Mouse (Mus musculus) testis, postnatal 10 days (tissue): ENCODE measurements around the gene Pax5.
A peak's percentile ranks its signal among the peaks of the same experiment; 100 is the strongest.

Experiments
- DNase-seq: peaks from one replicate; pipeline ENCODE4 v3.0.0; 2021; ENCODE audit warnings: low spot score

Pax5 gene

GRCm38 (mm10) chr4:44593091-44593490 lies 117.2 kb downstream of the Pax5 start:
- DNase-seq = no peak

GRCm38 (mm10) chr4:44582687-44583086 lies 127.6 kb downstream of the Pax5 start:
- no peak for DNase-seq

GRCm38 (mm10) chr4:44578591-44578990 lies 131.7 kb downstream of the Pax5 start:
- peak; percentile 68 for DNase-seq

GRCm38 (mm10) chr4:44577293-44577692 lies 133.0 kb downstream of the Pax5 start:
- peak; percentile 84 for DNase-seq

- DNase-seq = no peak
These were observed 133.5 kb downstream of the Pax5 start for GRCm38 (mm10) chr4:44576786-44577185.

- DNase-seq = no peak
These were observed 137.3 kb downstream of the Pax5 start for GRCm38 (mm10) chr4:44573017-44573416.

- no peak for DNase-seq
These were observed 137.9 kb downstream of the Pax5 start for GRCm38 (mm10) chr4:44572373-44572772.

- no peak for DNase-seq
These were observed 141.1 kb downstream of the Pax5 start for GRCm38 (mm10) chr4:44569138-44569537.

- DNase-seq = no peak
These were observed 141.6 kb downstream of the Pax5 start for GRCm38 (mm10) chr4:44568666-44569065.

- DNase-seq = no peak
These were observed 143.9 kb downstream of the Pax5 start for GRCm38 (mm10) chr4:44566401-44566800.

- no peak for DNase-seq
These were observed 144.9 kb downstream of the Pax5 start for GRCm38 (mm10) chr4:44565126-44566082.

GRCm38 (mm10) chr4:44564602-44565001 lies 145.7 kb downstream of the Pax5 start:
- peak; percentile 86 for DNase-seq

- no peak for DNase-seq
These were observed 149.3 kb downstream of the Pax5 start for GRCm38 (mm10) chr4:44560956-44561355.

GRCm38 (mm10) chr4:44558564-44558955 lies 151.7 kb downstream of the Pax5 start:
- DNase-seq = no peak

- peak; percentile 80 for DNase-seq
These were observed 152.3 kb downstream of the Pax5 start for GRCm38 (mm10) chr4:44557815-44558563.

- DNase-seq = no peak
These were observed 153.6 kb downstream of the Pax5 start for GRCm38 (mm10) chr4:44556586-44557281.

- no peak for DNase-seq
These were observed 154.7 kb downstream of the Pax5 start for GRCm38 (mm10) chr4:44555576-44555975.

GRCm38 (mm10) chr4:44551470-44551869 lies 158.8 kb downstream of the Pax5 start:
- no peak for DNase-seq

GRCm38 (mm10) chr4:44549029-44549428 lies 161.3 kb downstream of the Pax5 start:
- DNase-seq = no peak

- DNase-seq = no peak
These were observed 164.6 kb downstream of the Pax5 start for GRCm38 (mm10) chr4:44545669-44546068.

- DNase-seq = no peak
These were observed 165.8 kb downstream of the Pax5 start for GRCm38 (mm10) chr4:44544495-44544894.

- DNase-seq = no peak
These were observed 166.4 kb downstream of the Pax5 start for GRCm38 (mm10) chr4:44543880-44544279.
